Mouse (Mus musculus) 3134 (cell line): ENCODE data around the gene Ythdc1.
A peak's percentile ranks its signal among the peaks of the same experiment; 100 is the strongest.
"Not testable (repeated sequence)": the region's sequence is repeated elsewhere in the genome, so short reads cannot be mapped to it uniquely, and the experiment has no call there.

Source experiments
- DNase-seq: peaks from one replicate; pipeline ENCODE4 v3.0.0-alpha.2; 2011; ENCODE audit warnings: low spot score; ENCODE audit not compliant: insufficient read length; ENCODE audit errors: extremely low read depth

Gene Ythdc1

DNA sequence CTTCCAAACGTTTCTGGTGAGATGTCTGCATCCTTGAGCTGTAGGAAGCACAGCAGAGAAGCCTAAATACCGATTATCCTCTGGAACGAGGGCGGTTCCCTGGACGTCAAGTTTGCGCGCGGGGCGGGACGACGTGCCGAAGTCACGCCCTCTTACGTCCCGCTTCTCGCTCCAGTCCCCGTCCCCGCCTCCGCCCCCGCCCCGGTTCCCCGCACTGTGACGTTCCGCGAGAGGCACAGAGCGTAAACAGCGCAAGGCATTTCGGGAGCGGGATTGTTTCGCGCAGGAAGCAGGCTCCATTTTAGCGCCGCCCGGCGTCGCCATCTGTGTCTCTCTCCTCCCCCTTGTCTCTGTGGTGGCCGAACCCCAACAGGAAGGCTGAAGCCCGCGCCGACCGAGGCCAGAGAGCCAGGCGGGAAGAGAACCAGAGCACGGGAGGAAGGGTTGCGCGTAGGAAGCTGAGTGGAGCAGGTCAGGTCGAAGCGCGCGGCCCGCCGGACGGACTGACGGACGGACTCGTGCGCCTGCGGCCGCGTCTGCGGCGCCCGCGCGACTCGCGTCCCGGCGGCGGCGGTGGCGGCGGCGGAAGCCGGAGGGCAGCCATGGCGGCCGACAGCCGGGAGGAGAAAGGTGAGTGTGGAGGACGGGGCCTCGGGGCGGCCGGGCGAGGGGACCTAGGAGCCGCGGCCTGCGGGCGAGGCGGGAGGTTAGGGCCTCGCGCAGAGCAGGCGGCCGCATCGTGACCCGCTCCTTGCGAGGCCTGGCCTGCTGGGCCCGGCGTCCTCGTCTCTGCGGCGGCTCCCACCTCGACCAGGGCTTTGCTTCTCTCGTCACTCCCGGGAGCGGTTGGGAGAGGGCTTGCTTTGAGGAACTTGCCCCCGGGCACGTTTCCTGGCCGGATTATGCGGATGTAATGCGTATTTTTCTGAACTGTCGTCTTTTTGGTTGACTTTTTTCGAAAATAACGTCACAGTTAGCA is at the start of gene Ythdc1:
Ythdc1 (plus strand) TSS at position 260 of the 979 bp plus-strand sequence.
- peak; percentile 96 for DNase-seq

DNA sequence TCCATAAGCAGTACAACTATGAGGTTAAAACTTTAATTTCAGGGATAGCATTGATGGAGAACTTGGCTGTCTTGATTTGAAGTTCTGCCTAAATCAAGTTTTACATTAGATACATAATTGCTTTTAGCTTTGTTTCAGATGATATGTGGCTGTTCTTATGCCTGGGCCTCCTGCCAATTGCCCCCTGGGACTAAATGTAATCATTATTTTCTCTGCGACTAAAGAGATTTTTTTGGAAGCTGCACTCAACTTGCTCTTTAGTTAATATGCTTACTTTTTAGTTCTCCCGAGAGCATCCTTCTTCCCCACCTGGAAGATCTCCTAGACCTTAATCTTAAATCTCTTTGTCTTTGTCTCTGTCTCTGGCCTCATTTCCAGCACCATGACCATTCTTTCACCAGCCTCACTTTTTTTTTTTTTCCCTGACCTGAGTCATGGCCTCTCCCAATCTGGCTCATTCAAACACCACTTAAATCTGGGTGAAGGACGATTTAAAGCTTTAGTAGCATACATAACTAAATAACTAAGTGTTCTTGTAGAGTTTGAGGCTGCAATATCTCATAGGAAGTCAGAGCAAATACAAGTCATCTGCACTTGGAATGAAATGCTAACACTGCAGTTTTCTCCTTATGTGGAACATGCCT is 34.9 kb upstream of the Ythdc1 start:
- no peak for DNase-seq

DNA sequence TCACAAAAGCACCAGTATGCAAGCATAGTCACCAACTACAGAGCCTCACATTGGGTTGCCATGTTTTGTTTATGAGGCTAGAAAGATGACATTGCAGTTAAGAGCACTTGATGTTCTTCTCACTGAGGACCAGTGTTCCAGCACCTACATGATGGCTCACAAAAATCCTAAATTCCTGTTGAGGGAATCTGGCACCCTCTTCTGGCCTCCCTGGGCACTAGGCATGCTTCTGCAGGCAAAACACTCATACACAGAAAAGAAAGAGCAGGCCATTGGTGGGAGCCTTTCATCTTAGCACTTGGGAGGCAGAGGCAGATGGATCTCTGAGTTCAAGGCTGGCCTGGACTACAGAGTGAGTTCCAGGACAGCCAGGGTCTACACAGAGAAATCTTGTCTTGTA is 33.0 kb upstream of the Ythdc1 start:
- DNase-seq: no peak

DNA sequence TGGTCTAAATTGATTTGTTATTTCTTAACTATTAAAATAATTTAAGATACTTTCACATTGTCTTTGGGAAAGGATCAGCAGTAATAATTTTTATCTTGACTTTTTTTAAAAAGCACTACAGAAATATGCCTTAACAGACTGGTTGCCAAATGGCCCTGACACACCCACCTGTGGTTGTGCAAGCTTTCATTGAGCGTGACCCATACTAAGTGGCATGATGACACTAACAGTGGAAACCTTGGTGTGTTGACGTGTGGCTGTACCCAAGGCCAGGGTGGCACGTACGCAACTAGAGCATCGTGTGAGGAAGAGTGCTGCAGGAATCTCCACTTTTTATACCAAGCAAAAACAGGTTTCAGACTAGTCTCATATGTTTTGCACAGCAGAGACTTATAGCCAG is 27.1 kb upstream of the Ythdc1 start:
- no peak for DNase-seq

DNA sequence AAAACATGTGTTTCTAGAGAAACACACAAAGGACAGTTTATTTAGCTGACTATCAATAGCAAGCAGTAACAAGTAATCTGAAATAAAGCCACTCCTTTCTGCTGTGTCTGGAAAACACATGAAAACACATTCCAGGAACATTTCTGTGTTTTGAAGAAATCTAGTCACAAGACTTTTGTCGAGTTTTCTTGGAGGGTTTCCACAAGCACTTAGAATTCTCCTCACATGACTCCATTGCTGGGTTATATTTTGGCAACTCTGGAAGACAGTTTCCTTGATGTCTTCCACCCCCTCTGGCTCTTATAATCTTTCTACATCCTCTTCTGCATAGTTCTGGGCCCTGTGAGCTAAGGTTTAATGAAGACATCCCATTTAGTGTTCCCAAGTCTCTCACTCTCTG is 25.6 kb upstream of the Ythdc1 start:
- DNase-seq: no peak

DNA sequence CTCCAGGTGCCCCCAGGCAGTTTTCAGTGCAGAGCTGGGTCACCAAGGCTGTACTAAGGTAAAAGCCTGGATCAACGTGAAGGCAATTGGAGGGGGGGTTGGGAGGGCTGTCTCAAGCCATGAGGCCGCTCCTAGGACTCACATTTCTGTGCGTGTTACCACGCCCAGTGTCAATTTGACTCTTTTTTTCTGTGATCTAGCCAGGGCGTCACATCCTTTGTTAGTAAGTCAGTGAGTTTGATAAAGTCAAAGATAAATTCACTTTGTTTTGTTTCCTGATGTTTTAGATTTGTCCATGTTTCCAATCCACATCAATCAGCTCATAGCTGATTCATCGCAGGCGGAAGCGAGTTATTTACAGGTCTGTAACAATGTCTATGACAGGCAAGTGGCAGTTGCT is 21.0 kb upstream of the Ythdc1 start:
- DNase-seq: no peak

DNA sequence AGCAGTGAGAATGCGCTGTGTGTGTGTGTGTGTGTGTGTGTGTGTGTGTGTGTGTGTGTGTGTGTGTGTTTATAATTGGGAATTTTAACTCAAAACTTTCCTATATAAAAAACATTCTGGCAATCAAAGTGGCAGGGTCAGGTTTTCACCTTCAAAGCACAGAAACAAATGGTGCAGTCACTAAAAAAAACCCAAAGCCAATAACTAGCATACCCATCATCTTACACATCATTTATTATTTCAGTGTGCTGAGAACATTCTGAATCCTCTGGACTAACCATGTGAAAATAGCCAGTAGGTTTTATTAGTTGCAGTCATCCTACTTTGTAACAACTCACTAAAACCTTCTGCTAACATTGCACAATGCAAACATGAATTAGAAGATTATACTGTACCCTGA is 19.8 kb upstream of the Ythdc1 start:
- no peak for DNase-seq

DNA sequence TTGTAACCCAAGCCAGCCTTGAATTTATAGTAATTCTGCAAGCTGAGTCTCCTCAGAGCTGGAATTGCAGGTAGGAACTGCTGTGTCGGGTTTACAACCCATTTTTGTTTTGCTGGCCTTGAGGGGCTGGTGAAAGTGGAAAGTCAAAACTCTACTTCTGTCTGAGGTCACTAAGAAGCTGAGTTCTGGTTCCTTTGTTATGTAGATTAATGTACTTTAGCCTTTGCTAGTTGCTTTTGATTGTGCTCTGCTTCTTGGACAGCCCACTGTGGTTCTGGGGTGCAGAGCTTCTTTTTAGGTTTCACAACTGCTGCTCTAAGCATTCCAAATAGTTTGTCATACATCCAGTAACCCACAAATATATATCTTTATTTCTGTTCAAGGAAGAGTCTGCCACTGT is 17.2 kb upstream of the Ythdc1 start:
- DNase-seq: no peak

DNA sequence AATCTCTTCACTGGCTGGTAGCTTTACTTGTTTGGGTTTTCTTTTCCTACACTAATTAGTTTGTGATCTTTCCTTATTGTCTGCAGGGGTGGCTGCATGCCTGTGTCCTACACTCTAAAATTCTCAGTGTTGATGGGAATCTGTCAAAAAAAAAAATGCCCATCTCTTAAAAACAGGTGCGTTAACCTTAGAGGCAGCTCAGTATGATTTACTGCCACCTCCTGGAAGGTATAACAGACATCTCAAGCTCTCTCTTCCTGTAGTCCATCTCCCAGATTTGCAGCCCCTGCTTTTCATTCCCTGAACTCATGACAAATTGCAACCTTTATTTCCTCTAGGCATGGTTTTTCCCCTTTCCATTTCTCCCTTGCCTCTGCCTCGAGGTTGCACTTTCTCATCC is 14.1 kb upstream of the Ythdc1 start:
- no peak for DNase-seq

DNA sequence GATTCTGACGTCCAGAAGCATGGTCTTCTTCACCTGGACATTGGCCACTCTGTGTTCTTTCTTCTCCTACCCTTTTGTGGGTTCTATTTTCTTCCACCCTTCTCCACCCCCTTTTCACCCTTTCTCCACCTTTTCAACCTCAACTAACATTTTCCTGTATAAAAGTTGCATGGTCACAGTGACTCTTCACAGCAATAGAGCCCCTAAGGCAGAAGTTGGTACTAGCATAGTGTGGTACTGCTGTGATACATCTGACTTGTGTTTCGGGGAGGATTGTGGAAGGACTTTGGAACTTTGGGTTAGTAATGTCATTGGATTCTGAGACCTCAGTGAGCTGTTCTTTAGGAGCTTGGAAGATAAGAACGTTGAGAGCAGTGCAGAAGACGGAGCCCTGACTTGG is 11.8 kb upstream of the Ythdc1 start:
- no peak for DNase-seq

DNA sequence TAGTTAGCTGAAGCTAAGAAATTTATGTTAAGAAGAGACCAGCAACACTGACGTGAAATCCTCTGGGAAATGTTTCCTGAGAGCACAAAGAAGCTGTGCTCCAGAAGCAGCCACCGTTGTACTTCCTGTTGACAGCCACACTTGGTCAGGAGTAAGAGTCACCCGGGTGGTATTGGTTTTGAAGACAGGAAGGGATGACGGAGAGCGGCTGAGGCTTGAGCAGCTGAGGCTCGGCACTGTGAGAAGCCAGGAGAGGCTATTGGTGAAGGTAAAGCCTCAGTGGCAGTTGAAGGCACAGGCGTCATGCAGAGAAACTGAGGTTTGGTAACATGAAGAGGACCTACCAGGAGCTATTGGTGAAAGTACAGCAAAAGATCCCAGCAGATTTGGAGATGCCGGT is 11.2 kb upstream of the Ythdc1 start:
- no peak for DNase-seq

DNA sequence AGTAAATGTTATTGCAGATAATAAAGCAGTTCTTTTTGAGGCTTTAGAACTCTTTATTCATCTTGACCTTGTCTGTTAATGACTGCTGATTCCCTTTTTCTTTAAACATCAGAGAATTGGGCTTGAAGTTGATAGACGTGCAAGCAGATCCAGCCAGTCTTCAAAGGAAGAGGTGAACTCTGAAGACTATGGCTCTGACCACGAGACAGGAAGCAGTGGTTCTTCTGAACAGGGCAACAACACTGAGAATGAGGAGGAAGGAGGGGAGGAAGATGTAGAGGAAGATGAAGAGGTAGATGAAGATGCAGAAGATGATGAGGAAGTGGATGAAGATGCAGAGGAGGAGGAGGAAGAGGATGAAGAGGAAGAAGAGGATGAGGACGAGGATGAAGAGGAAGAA is 12.8 kb downstream of the Ythdc1 start:
- no peak for DNase-seq

DNA sequence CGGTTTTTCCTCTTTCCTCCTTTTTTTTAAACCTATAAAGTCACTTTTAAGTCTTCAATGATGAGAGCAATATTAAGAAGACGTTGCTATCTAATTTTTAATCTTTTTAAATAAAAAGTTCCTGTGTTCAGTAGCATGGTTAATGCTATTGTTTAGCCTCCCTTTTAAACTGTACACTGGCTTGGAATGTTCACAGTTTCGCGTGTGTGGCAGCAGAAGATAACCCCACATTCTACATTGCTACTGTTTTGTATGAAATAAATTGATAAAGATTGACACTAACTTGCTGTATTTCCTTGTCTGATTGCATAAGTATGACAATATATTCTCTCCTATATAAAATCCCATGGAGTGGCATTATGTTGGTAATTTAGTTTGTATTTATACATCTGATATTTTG is 32.4 kb downstream of the Ythdc1 start:
- not testable (repeated sequence) for DNase-seq

DNA sequence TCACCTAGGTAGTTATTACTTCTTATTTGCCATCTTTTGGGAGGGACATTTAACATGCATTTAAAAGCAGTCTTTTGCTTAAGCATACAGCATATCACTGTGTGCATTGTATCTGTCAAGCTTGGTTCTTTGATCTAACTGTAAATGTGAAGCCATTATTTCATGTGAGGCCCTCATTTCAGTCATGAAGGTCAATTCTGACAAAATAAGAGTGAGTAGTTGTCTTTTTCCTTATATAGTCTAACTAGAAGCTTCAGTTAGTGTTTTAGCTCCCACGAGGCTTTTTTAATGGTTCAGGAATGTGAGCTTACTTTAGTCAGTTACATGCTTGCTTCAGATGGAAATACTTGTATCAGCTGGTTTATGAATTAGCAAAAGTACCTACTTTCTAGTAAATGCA is 34.1 kb downstream of the Ythdc1 start:
- DNase-seq: no peak

DNA sequence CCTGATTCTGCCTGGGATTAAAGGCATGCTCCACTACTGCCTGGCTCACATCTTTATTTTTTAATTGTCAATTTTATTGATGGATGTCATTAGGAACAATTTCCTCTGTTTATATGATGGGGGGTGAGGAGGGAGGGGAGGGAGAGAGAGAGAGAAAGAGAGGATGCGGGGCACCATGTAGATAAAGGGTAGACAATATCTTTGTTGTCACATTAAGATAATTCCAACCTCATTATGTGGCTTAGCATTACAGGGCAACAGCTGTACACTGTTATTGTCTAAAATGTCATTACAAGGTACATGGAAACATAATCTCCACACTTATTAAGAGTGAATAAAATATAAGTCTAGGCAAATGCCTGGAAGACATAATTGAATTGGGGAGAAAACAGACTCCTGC is 35.5 kb downstream of the Ythdc1 start:
- no peak for DNase-seq

DNA sequence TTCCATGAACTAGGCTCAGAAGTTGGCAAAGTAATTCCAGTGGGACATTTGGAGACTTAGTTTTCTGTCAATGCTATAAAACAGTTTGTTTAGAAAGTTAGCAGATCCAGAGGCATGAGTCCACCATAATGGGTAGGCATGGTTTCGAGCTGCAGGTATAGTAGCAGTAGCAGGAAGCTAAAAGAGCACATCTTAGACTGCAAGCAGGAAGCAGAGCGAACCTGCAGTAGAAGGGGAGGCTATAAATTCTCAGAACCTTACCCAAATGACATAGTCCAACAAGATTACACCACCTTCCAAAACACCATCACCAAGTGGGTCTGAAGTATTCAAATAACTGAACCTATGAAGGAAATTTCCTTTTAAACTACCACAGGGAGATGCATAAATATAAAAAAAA is 36.2 kb downstream of the Ythdc1 start:
- DNase-seq: no peak

DNA sequence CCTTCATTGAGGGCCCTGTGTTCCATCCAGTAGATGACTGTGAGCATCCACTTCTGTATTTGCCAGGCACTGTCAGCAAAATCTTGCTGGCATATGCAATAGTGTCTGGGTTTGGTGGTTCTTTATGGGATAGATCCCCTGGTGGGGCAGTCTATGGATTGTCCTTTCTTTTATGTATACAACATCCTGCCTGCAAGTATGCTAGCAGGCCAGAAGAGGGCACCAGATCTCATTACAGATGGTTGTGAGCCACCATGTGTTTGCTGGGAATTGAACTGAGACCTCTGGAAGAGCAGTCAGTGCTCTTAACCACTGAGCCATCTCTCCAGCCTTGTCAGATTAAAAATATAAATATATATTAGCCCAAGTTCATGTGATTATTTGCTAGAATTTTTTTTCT is 37.2 kb downstream of the Ythdc1 start:
- not testable (repeated sequence) for DNase-seq

DNA sequence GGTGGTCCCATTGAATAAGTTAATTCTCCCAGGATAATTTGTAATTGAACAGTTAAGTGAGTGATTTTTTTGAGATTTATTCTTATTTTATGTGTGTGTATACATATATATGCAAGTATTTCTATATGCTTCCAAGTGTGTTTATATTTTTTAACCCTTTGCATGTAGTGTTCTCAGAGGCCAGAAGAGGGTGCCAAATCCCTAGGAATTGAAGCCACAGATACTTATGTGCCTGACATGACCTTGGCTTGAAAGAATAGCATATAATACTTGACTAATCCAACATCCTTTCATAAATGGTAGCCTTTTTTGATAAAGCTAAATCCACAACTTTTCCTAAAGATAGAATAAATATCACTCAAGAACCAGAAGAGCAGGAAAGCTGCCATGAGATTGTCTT is 46.1 kb downstream of the Ythdc1 start:
- DNase-seq: no peak

DNA sequence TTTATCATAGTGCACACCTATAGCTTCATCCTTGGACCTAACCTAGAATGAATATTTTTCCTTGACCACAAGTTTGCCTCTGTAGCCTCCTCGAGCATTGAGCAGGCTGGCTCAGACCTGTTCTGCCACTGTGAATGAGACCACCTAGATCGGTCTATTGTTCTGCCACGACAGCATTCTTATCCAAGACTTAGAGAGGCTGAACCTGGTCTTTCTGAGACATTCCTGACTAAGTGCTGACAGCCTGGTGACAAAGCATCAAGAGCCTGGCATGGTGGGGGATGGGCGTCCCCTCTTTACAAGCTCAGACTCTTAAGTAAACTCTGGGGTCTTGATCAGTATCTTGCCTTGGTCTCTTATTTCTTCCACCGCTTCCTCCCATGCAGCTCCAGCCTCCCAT is 47.6 kb downstream of the Ythdc1 start:
- no peak for DNase-seq

DNA sequence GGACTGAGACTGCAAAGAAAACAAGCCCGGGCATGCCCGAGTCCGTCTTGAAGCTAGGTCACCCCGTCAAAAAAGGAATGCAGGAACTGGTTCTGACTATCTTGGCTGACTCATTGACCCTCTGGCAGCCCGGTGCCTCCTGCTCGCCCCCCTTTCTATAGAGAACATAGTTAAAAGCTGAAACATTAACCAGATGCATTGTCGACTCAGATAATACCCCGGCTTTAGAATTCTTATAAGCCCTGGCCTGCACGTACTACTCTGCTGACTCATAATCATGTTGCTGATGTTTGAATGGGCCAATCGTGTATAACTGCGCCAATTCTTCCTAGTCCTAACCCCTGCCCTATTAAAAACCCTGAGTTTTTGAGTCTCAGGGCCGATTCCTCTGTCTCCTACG is 52.5 kb downstream of the Ythdc1 start:
- not testable (repeated sequence) for DNase-seq

DNA sequence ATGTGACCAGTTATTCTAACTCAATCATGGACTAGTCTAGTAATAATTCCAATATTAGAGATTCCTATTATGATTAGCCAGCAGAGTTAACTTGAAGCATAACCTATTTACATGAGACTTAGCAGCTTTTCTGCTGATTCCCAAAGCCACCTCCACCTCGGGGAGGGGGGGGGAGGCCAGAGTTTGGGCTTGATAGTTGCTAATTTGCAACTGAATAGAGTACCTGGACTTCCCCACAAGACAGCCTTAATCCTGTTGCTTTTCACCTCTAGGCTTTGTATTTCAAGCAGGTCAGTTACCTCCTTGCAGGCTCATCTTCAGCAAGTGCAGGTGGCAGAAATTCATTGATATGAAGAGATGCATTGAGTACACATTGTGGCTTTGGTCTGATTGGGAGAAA is 53.7 kb downstream of the Ythdc1 start:
- DNase-seq: no peak

DNA sequence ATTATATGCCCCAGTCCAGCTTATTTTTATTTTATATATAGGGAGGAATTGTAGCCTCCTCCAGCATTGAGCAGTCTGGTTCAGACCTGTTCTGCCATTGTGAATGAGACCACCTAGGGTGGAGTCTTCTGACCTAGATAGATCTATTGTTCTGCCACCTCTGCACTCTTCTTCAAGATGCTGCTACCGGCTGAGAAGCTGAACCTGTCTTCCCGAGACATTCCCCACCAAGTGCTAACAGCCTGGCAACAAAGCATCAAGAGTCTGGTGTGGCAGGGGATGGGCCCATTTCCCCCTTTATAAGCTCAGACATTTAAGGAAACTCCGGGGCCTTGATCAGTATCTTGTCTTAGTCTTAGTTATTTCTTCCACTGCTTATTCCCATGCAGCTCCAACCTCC is 54.3 kb downstream of the Ythdc1 start:
- DNase-seq: no peak
